In the genomic region with DNA sequence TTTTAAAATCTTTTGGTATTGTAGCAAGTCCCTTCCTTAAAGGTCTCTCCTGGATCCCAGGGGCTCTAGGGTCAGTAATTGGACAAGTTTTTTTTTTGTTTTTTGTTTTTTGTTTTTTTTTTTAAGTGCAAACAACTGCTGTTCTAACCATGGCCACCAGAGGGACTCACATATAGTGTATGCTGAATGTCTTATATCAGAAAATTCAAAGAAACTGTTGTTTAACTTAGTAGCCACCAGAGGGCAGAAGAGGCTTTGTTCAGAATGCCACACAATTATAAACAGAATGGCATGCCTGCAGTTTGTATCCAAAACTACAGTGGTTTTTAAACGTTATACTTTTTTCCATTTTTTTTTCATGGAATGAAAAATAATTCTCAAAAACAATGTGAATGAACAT, we compare ENCODE assay signal across 9 mouse cellular contexts. TPM values are rescaled to one million over a fixed set of nuclear protein-coding genes. Genes with fewer than 3 reads are reported as not detected.
DNase-seq lines count a peak whose midpoint lies in the region; ATAC-seq and TF ChIP-seq lines count a peak whose summit lies in the region.
"Had no signal": no experiment of that assay in that cellular context is flagged by ENCODE, and none has a peak within 500 bp of the region (broad histone marks: within the 10 kb centered on the region; RNA-seq: fewer than 3 reads in every experiment).

No protein-coding gene starts in this region.

- no peak overlapping the region for H3K9ac ChIP-seq in heart, adult 2 months (ENCODE audit: low read depth, low read length)
- no peak overlapping the region for H3K9ac ChIP-seq in embryonic facial prominence, embryonic 14.5 days (ENCODE audit: low read depth, low read length)
- H3K9ac ChIP-seq: heart, embryonic 15.5 days had no signal

- no peak for TF ChIP-seq EP300 in heart, adult 2 months (IDR thresholded peaks at IDR 0.05; ENCODE audit: insufficient read depth, low read depth, low read length)

- H3K9me3 ChIP-seq in embryonic facial prominence, embryonic 14.5 days (ENCODE audit: control insufficient read depth, low read length): no peaks in the 10 kb centered on the region
- H3K9me3 ChIP-seq: heart, embryonic 15.5 days had no signal

- H3K4me1 ChIP-seq in heart, adult 2 months (ENCODE audit: control insufficient read depth, insufficient read depth, low read length): no peaks in the 10 kb centered on the region
- H3K4me1 ChIP-seq in embryonic facial prominence, embryonic 14.5 days (ENCODE audit: control insufficient read depth, insufficient read depth, low read length): no peaks in the 10 kb centered on the region
- H3K4me1 ChIP-seq: heart, embryonic 15.5 days had no signal

- intact Hi-C loops in heart, adult 2 months (cut with DNase I): no loop called here
- intact Hi-C loops in heart, postnatal 36 days (cut with DNase I): no loop called here

- no peaks in the 10 kb centered on the region for H3K27me3 ChIP-seq in heart, adult 2 months (ENCODE audit: control insufficient read depth, insufficient read depth, low read length)
- no peaks in the 10 kb centered on the region for H3K27me3 ChIP-seq in embryonic facial prominence, embryonic 14.5 days (replicated peaks; ENCODE audit: control insufficient read depth, insufficient read depth, low read length)
- H3K27me3 ChIP-seq: heart, embryonic 15.5 days had no signal

- no peak overlapping the region for H3K4me2 ChIP-seq in embryonic facial prominence, embryonic 14.5 days (ENCODE audit: low read depth, low read length)
- H3K4me2 ChIP-seq: heart, embryonic 15.5 days had no signal

- no peak for DNase-seq in heart, adult 2 months
- DNase-seq in heart, postnatal 36 days: no peak
- peak; percentile 17 for DNase-seq in thymus, postnatal 0 days (ENCODE audit: low spot score)
- no peak for DNase-seq in thymus, postnatal 14 days
- DNase-seq in embryonic facial prominence, embryonic 14.5 days (ENCODE audit: low spot score): peak; percentile 56
- peak; percentile 4 to 15 for DNase-seq in left cerebral cortex, adult 9 months (ENCODE audit: low spot score in 2 of 2)
- DNase-seq in spleen, postnatal 4 days (ENCODE audit: low spot score in 2 of 2): no peak
- no peak for DNase-seq in B cell, adult 2 months

- H3K4me3 ChIP-seq in heart, adult 2 months: no peak overlapping the region
- no peak overlapping the region for H3K4me3 ChIP-seq in embryonic facial prominence, embryonic 14.5 days (ENCODE audit: low read depth, low read length)
- H3K4me3 ChIP-seq: heart, embryonic 15.5 days had no signal

- no peak for TF ChIP-seq POLR2A in heart, adult 2 months (IDR thresholded peaks at IDR 0.05; ENCODE audit: insufficient read depth, low read depth, low read length)

- no peaks in the 10 kb centered on the region for H3K79me2 ChIP-seq in heart, adult 2 months (replicated peaks; ENCODE audit: control insufficient read depth, insufficient read depth, low read length)

- 18% methylated on average over 1 of the region's 1 CpGs for WGBS in heart, adult 2 months
- WGBS in embryonic facial prominence, embryonic 14.5 days: 13% methylated on average over 1 of the region's 1 CpGs

- ATAC-seq in embryonic facial prominence, embryonic 14.5 days (ENCODE audit: low read depth): no peak

- H3K27ac ChIP-seq in heart, adult 2 months: no peak overlapping the region
- H3K27ac ChIP-seq in embryonic facial prominence, embryonic 14.5 days (replicated peaks; ENCODE audit: low read depth, low read length): no peak overlapping the region
- H3K27ac ChIP-seq: heart, embryonic 15.5 days had no signal

- TF ChIP-seq CTCF in heart, adult 2 months (IDR thresholded peaks at IDR 0.05): peak; percentile 56

- no peaks in the 10 kb centered on the region for H3K36me3 ChIP-seq in heart, adult 2 months (ENCODE audit: control insufficient read depth, insufficient read depth, low read length)
- H3K36me3 ChIP-seq in embryonic facial prominence, embryonic 14.5 days (ENCODE audit: control insufficient read depth, insufficient read depth, low read length): no peaks in the 10 kb centered on the region
- H3K36me3 ChIP-seq: heart, embryonic 15.5 days had no signal

RNA-seq across cellular contexts. Expression of a gene that starts 53.6 kb away (rescaled TPM):
- total RNA-seq in heart, adult 2 months (2021): not detected
- not detected in 2 replicates for polyA plus RNA-seq in heart, adult 2 months (2012; rRNA removed)
- total RNA-seq in heart, postnatal 36 days (2021): not detected
- not detected in 2 replicates for polyA plus RNA-seq in thymus, postnatal 0 days (2015; fragmentation: Nextera tagmentation; extraction: Ambion mirVana)
- not detected in 2 replicates for polyA plus RNA-seq in embryonic facial prominence, embryonic 14.5 days (2014; fragmentation: Nextera tagmentation; extraction: Ambion mirVana)
- polyA plus RNA-seq: heart, embryonic 15.5 days had no signal

Comparison
In these comparisons a context has a peak if more than half of its experiments do, and no peak if none do; other contexts are left out.
1. DNase-seq: peak in thymus, postnatal 0 days (single experiment), embryonic facial prominence, embryonic 14.5 days (single experiment) and left cerebral cortex, adult 9 months (2 of 2); none in heart, adult 2 months (0 of 2), heart, postnatal 36 days (0 of 2), thymus, postnatal 14 days (single experiment), spleen, postnatal 4 days (0 of 2) and B cell, adult 2 months (0 of 2).